Mouse (Mus musculus) liver, postnatal 0 days (tissue): ENCODE data around the gene Phlda1.

Source experiments
- CTCF ChIP-seq: sonication (generic); IDR thresholded peaks from 2 replicates; pipeline ENCODE4 v1.5.1; 2016; ENCODE audit warnings: antibody characterized with exemption, low read depth
- EP300 ChIP-seq: IDR thresholded peaks from 2 replicates; pipeline ENCODE4 v1.6.1; 2016; ENCODE audit warnings: antibody characterized with exemption, low read depth, mild to moderate bottlenecking

DNA sequence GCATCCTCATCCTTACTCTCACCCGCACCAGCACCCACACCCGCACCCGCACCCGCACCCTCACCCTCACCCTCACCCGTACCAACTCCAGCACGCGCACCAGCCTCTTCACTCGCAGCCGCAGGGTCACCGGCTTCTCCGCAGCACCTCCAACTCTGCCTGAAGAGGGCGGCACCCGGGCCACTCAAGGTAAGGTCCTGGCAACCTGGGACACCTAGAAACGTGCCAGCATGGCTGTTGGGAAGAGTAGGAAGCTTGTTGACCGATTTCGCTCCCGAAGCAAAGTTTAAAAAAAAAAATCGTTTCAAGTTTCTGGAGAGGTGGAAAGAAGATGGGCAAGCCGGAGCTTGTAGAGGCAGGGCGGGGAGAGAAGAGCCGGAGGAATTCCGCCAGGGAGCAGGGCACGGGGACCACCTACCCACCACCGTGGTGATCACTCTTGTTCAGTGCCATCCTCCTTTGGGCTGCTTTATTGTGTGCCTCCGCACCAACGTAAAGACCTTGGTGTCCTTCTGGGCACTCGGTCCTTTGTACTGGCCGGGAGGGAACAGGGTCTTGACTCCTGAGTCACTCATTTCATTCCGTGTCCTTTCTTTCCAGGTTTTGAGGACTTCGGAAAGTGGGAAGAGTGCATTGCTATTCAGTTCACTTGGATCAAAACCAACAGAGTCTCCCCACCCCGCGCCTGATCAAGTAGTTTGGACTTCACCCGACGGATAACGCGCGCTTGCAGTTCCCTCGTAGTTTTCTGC is 1.6 kb downstream of the Phlda1 start:
- TF ChIP-seq CTCF (peak; percentile 54), EP300 (no peak)
